Mouse (Mus musculus) heart, postnatal 0 days (tissue): ENCODE data around the gene Lpp. TPM values are rescaled to one million over a fixed set of nuclear protein-coding genes. Genes with fewer than 3 reads are reported as not detected.

Experiments used
- ATAC-seq: fragments of 200-750 bp; cut with Nextera tagmentation; 2 replicates; pipeline ENCODE4 v1.8.0; 2017; ENCODE audit warnings: low read depth, moderate number of reproducible peaks, moderate library complexity; ENCODE audit not compliant: insufficient read depth
- DNase-seq: peaks from one replicate; pipeline ENCODE4 v3.0.0-alpha.2; 2016; ENCODE audit warnings: low spot score
- H3K27ac ChIP-seq: fragments of 300-500 bp; sonication (generic); 2 replicates; pipeline ENCODE4 v1.5.1; 2014; ENCODE audit warnings: low read depth, mild to moderate bottlenecking
- H3K27me3 ChIP-seq: fragments of 300-500 bp; sonication (generic); 2 replicates; pipeline ENCODE4 v1.6.1; 2014; ENCODE audit warnings: low read length, mixed read lengths; ENCODE audit not compliant: control insufficient read depth, insufficient read depth
- H3K36me3 ChIP-seq: fragments of 300-500 bp; sonication (generic); replicated peaks from 2 replicates; pipeline ENCODE4 v1.6.1; 2014; ENCODE audit warnings: low read length, mixed read lengths; ENCODE audit not compliant: control insufficient read depth, insufficient read depth
- H3K4me1 ChIP-seq: fragments of 300-500 bp; sonication (generic); 2 replicates; pipeline ENCODE4 v1.6.1; 2014; ENCODE audit warnings: antibody characterized with exemption; ENCODE audit not compliant: control insufficient read depth, insufficient read depth
- H3K4me2 ChIP-seq: fragments of 300-500 bp; sonication (generic); 2 replicates; pipeline ENCODE4 v1.6.1; 2014; ENCODE audit warnings: low read depth, mild to moderate bottlenecking, low read length, moderate library complexity
- H3K4me3 ChIP-seq: fragments of 300-500 bp; sonication (generic); 2 replicates; pipeline ENCODE4 v1.5.1; 2014; ENCODE audit warnings: low read depth, low read length
- H3K9ac ChIP-seq: fragments of 300-500 bp; sonication (generic); replicated peaks from 2 replicates; pipeline ENCODE4 v1.6.1; 2014; ENCODE audit warnings: low read depth, low read length, mixed read lengths
- H3K9me3 ChIP-seq: fragments of 300-500 bp; sonication (generic); replicated peaks from 2 replicates; pipeline ENCODE4 v1.6.1; 2016; ENCODE audit warnings: low read length; ENCODE audit not compliant: control insufficient read depth
- CTCF ChIP-seq: IDR thresholded peaks from 2 replicates; pipeline ENCODE4 v1.5.1; 2016; ENCODE audit warnings: antibody characterized with exemption, control low read depth, low read depth
- EP300 ChIP-seq: IDR thresholded peaks from 2 replicates; pipeline ENCODE4 v1.6.1; 2016; ENCODE audit warnings: antibody characterized with exemption, low read depth
- WGBS: fragments of 180-500 bp; shearing (Covaris S2); extraction: QIAGEN DNeasy Blood & Tissue Kit; methylation state at CpG from one replicate; pipeline ENCODE4 v1.1.7; 2014; 5-methylcytosine and 5-hydroxymethylcytosine counted together
- polyA plus RNA-seq: library from polyadenylated mRNA; unstranded; fragments of >200 nt; fragmentation: Nextera tagmentation; extraction: Ambion mirVana; gene quantifications from 2 replicates; pipeline ENCODE4 v1.2.1, GENCODE M21; 2015
- total RNA-seq: library from RNA; depleted of rRNA; stranded (reverse); fragments of >200 nt; gene quantifications from 2 replicates; pipeline ENCODE4 v1.2.3, GENCODE M21; 2014; ENCODE audit warnings: low replicate concordance

Lpp gene
- total and polyA plus RNA-seq, 2 experiments from 2014 or later = 32.1 to 77.4 TPM

DNA sequence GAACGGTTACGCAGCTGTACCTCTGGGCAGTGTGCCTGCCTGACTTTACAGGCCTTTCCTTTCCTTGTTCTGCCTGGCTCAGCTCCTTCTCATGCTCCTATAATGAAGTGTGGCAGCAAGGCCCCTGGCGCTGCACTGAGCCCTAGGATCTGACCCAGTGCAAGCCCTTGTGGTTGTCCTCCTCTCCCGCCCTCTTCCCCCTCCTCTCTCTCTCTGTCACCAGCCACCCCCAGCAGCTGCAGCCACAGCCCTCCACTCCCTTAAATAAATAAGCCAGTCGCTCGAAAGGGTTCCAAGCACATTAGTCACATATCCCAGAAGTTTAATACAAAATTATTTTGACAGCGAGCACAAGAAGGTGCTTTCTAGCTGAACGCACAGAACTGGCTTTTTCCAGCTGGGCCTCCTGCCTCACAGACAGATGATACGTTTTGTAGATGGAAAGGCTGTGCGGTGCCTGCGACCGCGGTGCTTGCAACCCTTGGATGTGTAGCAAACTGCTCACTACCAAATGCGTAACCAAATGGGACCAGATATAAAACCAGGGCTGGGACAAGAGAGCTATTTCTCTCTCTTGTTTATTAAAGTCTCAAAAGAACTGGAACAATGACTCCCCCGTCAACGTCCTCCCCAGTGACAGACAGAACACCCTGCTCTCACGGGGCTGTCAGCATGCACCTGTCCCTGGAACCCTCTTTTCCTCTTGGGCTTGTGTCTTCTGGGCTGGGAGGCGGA lies 97.6 kb downstream of the Lpp start:
- Histone ChIP-seq H3K27me3 (no peaks in the 10 kb centered on the region), H3K4me1 (peaks cover 72% of the 10 kb centered on the region), H3K36me3 (no peaks in the 10 kb centered on the region), H3K9me3 (no peaks in the 10 kb centered on the region), H3K27ac (peak overlapping the region; percentile 89), H3K4me3 (no peak overlapping the region), H3K4me2 (no peak overlapping the region), H3K9ac (peak overlapping the region; percentile 5; the same call in 1 of the 2 replicates)
- 49% methylated on average over 18 of the region's 18 CpGs for WGBS
- no peak for ATAC-seq
- no peak for DNase-seq
- TF ChIP-seq EP300 (no peak), CTCF (no peak)

GRCm38 (mm10) chr16:24491486-24491758 lies 98.1 kb downstream of the Lpp start:
- H3K4me1 ChIP-seq = peaks cover 76% of the 10 kb centered on the region
- H3K27ac ChIP-seq = peak overlapping the region; percentile 89
- DNase-seq = no peak
- no peak overlapping the region for H3K4me3 ChIP-seq
- H3K9ac ChIP-seq = no peak overlapping the region
- no peaks in the 10 kb centered on the region for H3K9me3 ChIP-seq
- TF ChIP-seq EP300 (no peak), CTCF (no peak)
- no peaks in the 10 kb centered on the region for H3K27me3 ChIP-seq
- 63% methylated on average over 2 of the region's 2 CpGs for WGBS
- ATAC-seq = no peak
- H3K4me2 ChIP-seq = no peak overlapping the region
- H3K36me3 ChIP-seq = no peaks in the 10 kb centered on the region

DNA sequence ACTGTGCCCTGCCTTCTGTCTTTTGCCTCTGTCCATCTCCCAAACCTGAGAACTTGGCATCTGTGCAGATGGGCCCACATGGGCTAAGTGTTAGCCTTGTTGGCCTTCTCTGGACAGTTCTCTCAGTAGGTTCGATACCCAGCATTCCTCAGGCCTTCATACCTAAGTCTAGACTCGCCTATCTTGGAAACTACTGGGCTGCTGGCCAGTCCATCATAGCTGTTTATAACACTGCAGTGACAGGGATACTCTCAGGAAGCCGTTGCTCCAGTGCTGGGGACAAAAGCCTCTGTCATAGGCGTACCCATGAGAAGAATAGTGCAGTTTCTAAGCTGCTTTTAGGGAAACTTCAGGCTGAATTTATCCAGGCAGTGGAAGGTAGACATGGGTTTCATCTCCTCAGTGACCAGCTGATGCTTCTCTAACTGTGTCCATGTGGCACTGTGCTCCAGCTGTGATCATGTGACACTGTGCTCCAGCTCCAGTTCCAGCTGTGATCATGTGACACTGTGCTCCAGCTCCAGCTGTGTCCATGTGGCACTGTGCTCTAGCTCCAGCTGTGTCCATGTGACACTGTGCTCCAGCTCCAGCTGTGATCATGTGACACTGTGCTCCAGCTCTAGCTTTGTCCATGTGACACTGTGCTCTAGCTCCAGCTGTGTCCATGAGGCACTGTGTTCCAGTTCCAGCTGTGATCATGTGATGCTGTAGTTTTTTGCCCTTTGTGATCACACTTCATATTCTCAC lies 99.1 kb downstream of the Lpp start:
- ATAC-seq = peak; percentile 28; the same call in 1 of the 2 replicates
- H3K9me3 ChIP-seq = no peaks in the 10 kb centered on the region
- WGBS = 14% methylated on average over 4 of the region's 4 CpGs
- H3K36me3 ChIP-seq = no peaks in the 10 kb centered on the region
- H3K4me2 ChIP-seq = no peak overlapping the region
- peaks cover 76% of the 10 kb centered on the region for H3K4me1 ChIP-seq
- no peak overlapping the region for H3K9ac ChIP-seq
- H3K27me3 ChIP-seq = no peaks in the 10 kb centered on the region
- TF ChIP-seq CTCF (no peak), EP300 (no peak)
- no peak overlapping the region for H3K4me3 ChIP-seq
- peak overlapping the region; percentile 89 for H3K27ac ChIP-seq
- peak; percentile 64 for DNase-seq

DNA sequence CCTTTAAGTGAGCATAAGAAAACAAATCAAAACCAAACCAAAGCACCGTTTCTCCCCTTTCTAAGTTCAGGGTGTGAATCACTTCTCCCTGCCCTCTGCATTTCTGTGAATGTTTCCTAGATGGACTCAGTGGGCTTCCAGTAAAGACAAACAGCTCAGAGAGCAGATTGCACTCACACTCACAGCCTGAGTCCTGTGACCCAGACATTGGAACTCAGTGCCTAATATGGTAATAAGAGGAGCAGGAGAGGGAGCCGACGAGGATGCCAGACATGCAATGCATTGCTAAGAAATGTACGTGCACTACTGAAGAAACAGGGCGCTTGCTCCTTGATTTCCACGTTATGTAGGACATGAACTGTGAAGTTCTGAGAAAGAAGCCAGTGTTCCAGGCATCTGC lies 101.2 kb downstream of the Lpp start:
- peak overlapping the region; percentile 89 for H3K27ac ChIP-seq
- H3K36me3 ChIP-seq = no peaks in the 10 kb centered on the region
- no peak for TF ChIP-seq CTCF
- TF ChIP-seq EP300 = peak; percentile 71
- DNase-seq = peak; percentile 45
- 12% methylated on average over 6 of the region's 6 CpGs for WGBS
- H3K9me3 ChIP-seq = no peaks in the 10 kb centered on the region
- no peak overlapping the region for H3K4me2 ChIP-seq
- H3K4me3 ChIP-seq = no peak overlapping the region
- ATAC-seq = peak; percentile 45
- H3K9ac ChIP-seq = no peak overlapping the region
- H3K4me1 ChIP-seq = peaks cover 68% of the 10 kb centered on the region
- no peaks in the 10 kb centered on the region for H3K27me3 ChIP-seq

DNA sequence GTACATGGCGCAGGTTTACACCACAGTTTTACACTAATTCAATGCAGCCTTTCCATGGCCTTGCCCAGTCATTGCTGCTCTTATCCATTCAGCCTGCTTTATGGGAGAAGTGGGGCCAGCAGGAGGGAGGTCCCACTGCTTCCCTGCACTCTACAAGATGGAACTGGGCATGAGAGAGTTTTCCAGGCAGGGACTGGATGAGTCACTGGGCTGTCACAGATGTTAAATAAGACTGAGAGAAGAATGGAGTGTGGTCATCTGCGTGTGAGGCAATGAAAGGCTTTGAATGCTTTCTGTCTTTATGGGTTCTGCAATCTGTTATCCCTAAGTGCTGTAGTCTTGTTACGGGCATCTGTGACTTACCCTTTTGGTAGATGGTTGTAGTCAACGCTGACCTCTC lies 102.2 kb downstream of the Lpp start:
- peaks cover 67% of the 10 kb centered on the region for H3K4me1 ChIP-seq
- no peak overlapping the region for H3K9ac ChIP-seq
- H3K4me2 ChIP-seq = no peak overlapping the region
- DNase-seq (peak; percentile 62), ATAC-seq (peak; percentile 37; the same call in 1 of the 2 replicates)
- TF ChIP-seq CTCF = no peak
- TF ChIP-seq EP300 = no peak
- WGBS = 46% methylated on average over 4 of the region's 4 CpGs
- H3K27me3 ChIP-seq = no peaks in the 10 kb centered on the region
- peak overlapping the region; percentile 89 for H3K27ac ChIP-seq
- H3K4me3 ChIP-seq = no peak overlapping the region
- H3K36me3 ChIP-seq = no peaks in the 10 kb centered on the region
- no peaks in the 10 kb centered on the region for H3K9me3 ChIP-seq
